9 mouse cellular contexts compared by ENCODE assay signal in genomic region chr5:117355648-117356303, GRCm38 (mm10). TPM values are rescaled to one million over a fixed set of nuclear protein-coding genes. Genes with fewer than 3 reads are reported as not detected.
DNase-seq lines count a peak whose midpoint lies in the region; ATAC-seq and TF ChIP-seq lines count a peak whose summit lies in the region.
"Had no signal": no experiment of that assay in that cellular context is flagged by ENCODE, and none has a peak within 500 bp of the region (broad histone marks: within the 10 kb centered on the region; RNA-seq: fewer than 3 reads in every experiment).

No protein-coding gene starts in this region.

- TF ChIP-seq CTCF in cerebellum, adult 2 months (IDR thresholded peaks at IDR 0.05; ENCODE audit: borderline replicate concordance, insufficient read depth, low read depth, low read length), result no peak
- peak; percentile 59 for TF ChIP-seq CTCF in stomach, postnatal 0 days (IDR thresholded peaks at IDR 0.05; ENCODE audit: low read depth)

- ATAC-seq in megakaryocyte, adult 5-6 weeks (ENCODE audit: poor library complexity, severe bottlenecking), result no peak
- ATAC-seq in liver, embryonic 16.5 days (ENCODE audit: low read depth), result no peak
- ATAC-seq in stomach, postnatal 0 days (ENCODE audit: low FRiP score, low TSS enrichment), result no peak

- no peak for TF ChIP-seq POLR2A in cerebellum, adult 2 months (IDR thresholded peaks at IDR 0.05; ENCODE audit: borderline replicate concordance, insufficient read depth, low read length)

- no peaks in the 10 kb centered on the region for H3K9me3 ChIP-seq in megakaryocyte, embryonic 14.5 days
- no peaks in the 10 kb centered on the region for H3K9me3 ChIP-seq in liver, embryonic 16.5 days (replicated peaks; ENCODE audit: control insufficient read depth, low read length)
- H3K9me3 ChIP-seq in stomach, postnatal 0 days (ENCODE audit: control insufficient read depth, low read length), result no peaks in the 10 kb centered on the region

- H3K4me3 ChIP-seq in cerebellum, adult 2 months (replicated peaks; ENCODE audit: insufficient read depth, low read depth, low read length), result no peak overlapping the region
- peak overlapping the region; percentile 93 for H3K4me3 ChIP-seq in megakaryocyte, embryonic 14.5 days (replicated peaks)
- no peak overlapping the region for H3K4me3 ChIP-seq in liver, embryonic 16.5 days (ENCODE audit: low read depth, low read length)
- peak overlapping the region; percentile 97; the same call in 1 of the 2 replicates for H3K4me3 ChIP-seq in stomach, postnatal 0 days (ENCODE audit: low read depth, low read length)

- no peak overlapping the region for H3K9ac ChIP-seq in liver, embryonic 16.5 days (ENCODE audit: low read depth, low read length)
- no peak overlapping the region for H3K9ac ChIP-seq in stomach, postnatal 0 days (ENCODE audit: low read length)

- H3K36me3 ChIP-seq in megakaryocyte, embryonic 14.5 days (replicated peaks; ENCODE audit: low read length), result no peaks in the 10 kb centered on the region
- no peaks in the 10 kb centered on the region for H3K36me3 ChIP-seq in liver, embryonic 16.5 days (ENCODE audit: control insufficient read depth, insufficient read depth)
- H3K36me3 ChIP-seq in stomach, postnatal 0 days (ENCODE audit: control insufficient read depth, insufficient read depth, low read length), result no peaks in the 10 kb centered on the region

- 51% methylated on average over 14 of the region's 14 CpGs for WGBS in cerebellum, adult 2 months
- 34% methylated on average over 14 of the region's 14 CpGs for WGBS in liver, embryonic 16.5 days (ENCODE audit: insufficient replicate concordance)
- 37% methylated on average over 14 of the region's 14 CpGs for WGBS in stomach, postnatal 0 days

- peak overlapping the region; percentile 37; the same call in 1 of the 2 replicates for H3K27ac ChIP-seq in cerebellum, adult 2 months (ENCODE audit: insufficient read depth, low read length)
- 0 out of 2 replicates have a peak overlapping the region, but pooled peaks have one; percentile 55 for H3K27ac ChIP-seq in liver, embryonic 16.5 days (ENCODE audit: low read length)
- H3K27ac ChIP-seq in stomach, postnatal 0 days (replicated peaks), result peak overlapping the region; percentile 97

- peak overlapping the region; percentile 83; the same call in 1 of the 2 replicates for H3K4me2 ChIP-seq in liver, embryonic 16.5 days (ENCODE audit: low read depth, low read length)
- H3K4me2 ChIP-seq in stomach, postnatal 0 days (replicated peaks; ENCODE audit: low read depth), result peak overlapping the region; percentile 96

- no peak for TF ChIP-seq EP300 in stomach, postnatal 0 days (optimal IDR thresholded peaks at IDR 0.05)

- H3K4me1 ChIP-seq in cerebellum, adult 2 months (ENCODE audit: control insufficient read depth, insufficient read depth, low read length), result peaks cover 12% of the 10 kb centered on the region
- peaks cover 54% of the 10 kb centered on the region for H3K4me1 ChIP-seq in megakaryocyte, embryonic 14.5 days
- H3K4me1 ChIP-seq in liver, embryonic 16.5 days (ENCODE audit: control insufficient read depth, low read depth, low read length), result peaks cover 27% of the 10 kb centered on the region
- H3K4me1 ChIP-seq in stomach, postnatal 0 days (replicated peaks; ENCODE audit: control insufficient read depth, insufficient read depth), result peaks cover 6% of the 10 kb centered on the region

- DNase-seq in cerebellum, adult 2 months, result no peak
- no peak for DNase-seq in cerebellum, postnatal 4 days (ENCODE audit: low spot score in 2 of 2)
- DNase-seq in stomach, postnatal 0 days (ENCODE audit: low spot score), result no peak
- DNase-seq in thymus, postnatal 0 days (ENCODE audit: low spot score), result no peak
- no peak for DNase-seq in right cerebral cortex, postnatal 36 days (ENCODE audit: low spot score in 2 of 2)
- DNase-seq: thymus, postnatal 14 days had no signal

- 0 out of 2 replicates have a peak, but pooled peaks cover 1% of the 10 kb centered on the region for H3K27me3 ChIP-seq in cerebellum, adult 2 months (ENCODE audit: control insufficient read depth, insufficient read depth, low read length)
- peaks cover 38% of the 10 kb centered on the region for H3K27me3 ChIP-seq in megakaryocyte, embryonic 14.5 days (replicated peaks)
- H3K27me3 ChIP-seq in liver, embryonic 16.5 days (ENCODE audit: control insufficient read depth, insufficient read depth, low read depth, low read length), result peaks cover 5% of the 10 kb centered on the region
- H3K27me3 ChIP-seq in stomach, postnatal 0 days (ENCODE audit: control insufficient read depth, insufficient read depth, low read length), result no peaks in the 10 kb centered on the region

RNA-seq across cellular contexts. Expression of gene Wsb2, which starts 1.3 kb away (rescaled TPM):
- 235 and 238 TPM in 2 replicates for polyA plus RNA-seq in cerebellum, adult 2 months (2012; rRNA removed)
- polyA plus RNA-seq in megakaryocyte, embryonic 14.5 days (2012; ENCODE audit: insufficient read depth, low replicate concordance), result 7.5 and 29.6 TPM in 2 replicates
- total RNA-seq in megakaryocyte, adult 5-6 weeks (2015), result 15.5 and 21.3 TPM in 2 replicates
- total RNA-seq in megakaryocyte, adult 5-6 weeks (2017), result 28.3 and 36.1 TPM in 2 replicates
- 16.8 and 20.5 TPM in 2 replicates for polyA plus RNA-seq in liver, embryonic 16.5 days (2015; fragmentation: Nextera tagmentation; extraction: Ambion mirVana)
- polyA plus RNA-seq in stomach, postnatal 0 days (2015; fragmentation: Nextera tagmentation; extraction: Ambion mirVana), result 50.0 and 50.3 TPM in 2 replicates
- polyA plus RNA-seq in thymus, postnatal 0 days (2015; fragmentation: Nextera tagmentation; extraction: Ambion mirVana), result 51.3 and 59.8 TPM in 2 replicates

RNA-seq across cellular contexts. Expression of gene Rfc5, which starts 33.1 kb away (rescaled TPM):
- polyA plus RNA-seq in cerebellum, adult 2 months (2012; rRNA removed), result 9.9 and 10.4 TPM in 2 replicates
- polyA plus RNA-seq in megakaryocyte, embryonic 14.5 days (2012; ENCODE audit: insufficient read depth, low replicate concordance), result 23.5 and 42.8 TPM in 2 replicates
- total RNA-seq in megakaryocyte, adult 5-6 weeks (2015), result 29.8 and 50.6 TPM in 2 replicates
- 36.5 and 39.0 TPM in 2 replicates for total RNA-seq in megakaryocyte, adult 5-6 weeks (2017)
- polyA plus RNA-seq in liver, embryonic 16.5 days (2015; fragmentation: Nextera tagmentation; extraction: Ambion mirVana), result 44.3 and 46.6 TPM in 2 replicates
- 26.4 and 28.8 TPM in 2 replicates for polyA plus RNA-seq in stomach, postnatal 0 days (2015; fragmentation: Nextera tagmentation; extraction: Ambion mirVana)
- polyA plus RNA-seq in thymus, postnatal 0 days (2015; fragmentation: Nextera tagmentation; extraction: Ambion mirVana), result 95.8 and 98.6 TPM in 2 replicates

RNA-seq across cellular contexts. Expression of gene Vsig10, which starts 36.9 kb away (rescaled TPM):
- polyA plus RNA-seq in cerebellum, adult 2 months (2012; rRNA removed), result 3.7 and 3.9 TPM in 2 replicates
- polyA plus RNA-seq in megakaryocyte, embryonic 14.5 days (2012; ENCODE audit: insufficient read depth, low replicate concordance), result 0.23 TPM in 1 of 2 replicates, not detected in the other
- 1.4 and 3.9 TPM in 2 replicates for total RNA-seq in megakaryocyte, adult 5-6 weeks (2015)
- total RNA-seq in megakaryocyte, adult 5-6 weeks (2017), result 0.94 and 2.0 TPM in 2 replicates
- 1.5 and 1.8 TPM in 2 replicates for polyA plus RNA-seq in liver, embryonic 16.5 days (2015; fragmentation: Nextera tagmentation; extraction: Ambion mirVana)
- polyA plus RNA-seq in stomach, postnatal 0 days (2015; fragmentation: Nextera tagmentation; extraction: Ambion mirVana), result 9.9 and 13.0 TPM in 2 replicates
- 2.6 and 3.0 TPM in 2 replicates for polyA plus RNA-seq in thymus, postnatal 0 days (2015; fragmentation: Nextera tagmentation; extraction: Ambion mirVana)

RNA-seq across cellular contexts. Expression of gene Ksr2, which starts 58.0 kb away (rescaled TPM):
- 12.1 and 13.7 TPM in 2 replicates for polyA plus RNA-seq in cerebellum, adult 2 months (2012; rRNA removed)
- 0.03 and 0.12 TPM in 2 replicates for polyA plus RNA-seq in megakaryocyte, embryonic 14.5 days (2012; ENCODE audit: insufficient read depth, low replicate concordance)
- 0.13 TPM in 1 of 2 replicates, not detected in the other for total RNA-seq in megakaryocyte, adult 5-6 weeks (2015)
- under 0.01 TPM in 1 of 2 replicates, not detected in the other for total RNA-seq in megakaryocyte, adult 5-6 weeks (2017)
- polyA plus RNA-seq in liver, embryonic 16.5 days (2015; fragmentation: Nextera tagmentation; extraction: Ambion mirVana), result 0.05 and 0.06 TPM in 2 replicates
- 0.16 and 0.24 TPM in 2 replicates for polyA plus RNA-seq in stomach, postnatal 0 days (2015; fragmentation: Nextera tagmentation; extraction: Ambion mirVana)
- 0.12 and 0.20 TPM in 2 replicates for polyA plus RNA-seq in thymus, postnatal 0 days (2015; fragmentation: Nextera tagmentation; extraction: Ambion mirVana)

Comparison
In these comparisons a context has a peak if more than half of its experiments do, and no peak if none do; other contexts are left out.
1. H3K27ac ChIP-seq: peak in every context shown above with its lines; median percentile 97 in stomach, postnatal 0 days; 55 in liver, embryonic 16.5 days; 37 in cerebellum, adult 2 months.
2. H3K4me3 ChIP-seq: peak in megakaryocyte, embryonic 14.5 days (single experiment) and stomach, postnatal 0 days (single experiment); none in cerebellum, adult 2 months (single experiment) and liver, embryonic 16.5 days (single experiment).